Mouse (Mus musculus) thymus, adult 2 months (tissue): ENCODE measurements around the gene Cplx1.

Experiments
- CTCF ChIP-seq: fragments of 200-500 bp; IDR thresholded peaks from 2 replicates; pipeline ENCODE4 v1.5.1; 2012; ENCODE audit warnings: mild to moderate bottlenecking, control low read depth, low read length, moderate library complexity, borderline replicate concordance; ENCODE audit not compliant: control insufficient read depth, poor library complexity, insufficient read depth; ENCODE audit errors: extremely low read depth
- POLR2A ChIP-seq: fragments of 200-500 bp; IDR thresholded peaks from 2 replicates; pipeline ENCODE4 v1.6.1; 2012; ENCODE audit warnings: mild to moderate bottlenecking, low read length, control low read depth, moderate library complexity; ENCODE audit not compliant: control insufficient read depth, poor library complexity, insufficient read depth; ENCODE audit errors: extremely low read depth

DNA sequence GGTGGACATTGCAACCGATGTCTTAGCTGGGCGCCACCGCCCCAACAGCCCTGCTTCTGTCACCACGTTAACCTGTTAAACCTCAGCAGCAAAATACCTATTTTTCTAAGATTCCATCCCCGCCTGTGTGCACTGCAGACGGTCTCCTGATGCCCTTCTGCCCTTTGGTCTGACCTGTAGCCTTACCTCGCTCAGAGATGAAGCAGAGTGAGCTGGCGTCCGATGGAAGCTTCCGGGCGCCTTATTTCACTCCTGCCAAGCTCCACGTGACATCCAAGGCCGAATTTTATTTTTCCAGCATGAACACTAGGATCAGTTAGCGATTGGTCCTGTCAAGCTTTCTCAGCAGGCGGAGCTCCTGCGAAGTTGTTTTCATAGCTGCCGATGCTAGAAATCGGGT is 47.5 kb downstream of the Cplx1 start:
- TF ChIP-seq POLR2A (no peak), CTCF (no peak)
